Mouse (Mus musculus): ENCODE measurements at regions not wholly inside any gene's neighbourhood (a gene's known extent, or its start where the extent isn't known, plus 50 kb on each side); places are given as distances from the start of the nearest gene placed in this dataset.
A peak's percentile ranks its signal among the peaks of the same experiment; 100 is the strongest.

- no peaks in the 10 kb centered on the region for H3K9me3 ChIP-seq (replicated peaks; ENCODE audit: low read length)
- no peaks in the 10 kb centered on the region for H3K27me3 ChIP-seq (ENCODE audit: insufficient read depth, low read length)
- no peak for ATAC-seq (replicated peaks; ENCODE audit: low FRiP score, low read depth)
- no peak overlapping the region for H3K4me2 ChIP-seq (ENCODE audit: low read length)
- H3K4me3 ChIP-seq (replicated peaks; ENCODE audit: low read depth, low read length) = no peak overlapping the region
- H3K9ac ChIP-seq (ENCODE audit: low read depth, low read length) = no peak overlapping the region
- DNase-seq (ENCODE audit: low spot score) = no peak
- 36% methylated on average over 5 of the region's 5 CpGs for WGBS
- H3K27ac ChIP-seq = no peak overlapping the region
- H3K4me1 ChIP-seq (replicated peaks; ENCODE audit: insufficient read depth, low read length) = 0 out of 2 replicates have a peak, but pooled peaks cover 3% of the 10 kb centered on the region
- H3K36me3 ChIP-seq (ENCODE audit: insufficient read depth, low read length) = no peaks in the 10 kb centered on the region
- no peak for TF ChIP-seq CTCF (IDR thresholded peaks at IDR 0.05; ENCODE audit: low read depth)
Measured at GRCm38 (mm10) chrX:99415701-99416100, 55.4 kb downstream of the Pja1 start.

GRCm38 (mm10) chrX:99410942-99411341, 60.1 kb downstream of the Pja1 start:
- Histone ChIP-seq H3K4me1 (replicated peaks; ENCODE audit: insufficient read depth, low read length) (0 out of 2 replicates have a peak, but pooled peaks cover 3% of the 10 kb centered on the region), H3K4me2 (ENCODE audit: low read length) (no peak overlapping the region), H3K27me3 (ENCODE audit: insufficient read depth, low read length) (no peaks in the 10 kb centered on the region), H3K4me3 (replicated peaks; ENCODE audit: low read depth, low read length) (no peak overlapping the region), H3K9me3 (replicated peaks; ENCODE audit: low read length) (no peaks in the 10 kb centered on the region), H3K36me3 (ENCODE audit: insufficient read depth, low read length) (no peaks in the 10 kb centered on the region), H3K9ac (ENCODE audit: low read depth, low read length) (no peak overlapping the region), H3K27ac (no peak overlapping the region)
- ATAC-seq (replicated peaks; ENCODE audit: low FRiP score, low read depth) (no peak), DNase-seq (ENCODE audit: low spot score) (no peak)
- 56% methylated on average over 3 of the region's 3 CpGs for WGBS
- TF ChIP-seq CTCF (IDR thresholded peaks at IDR 0.05; ENCODE audit: low read depth) = no peak

- H3K4me3 ChIP-seq (replicated peaks; ENCODE audit: low read depth, low read length) = no peak overlapping the region
- TF ChIP-seq CTCF (IDR thresholded peaks at IDR 0.05; ENCODE audit: low read depth) = no peak
- no peaks in the 10 kb centered on the region for H3K27me3 ChIP-seq (ENCODE audit: insufficient read depth, low read length)
- WGBS = 67% methylated on average over 10 of the region's 10 CpGs
- H3K9ac ChIP-seq (ENCODE audit: low read depth, low read length) = no peak overlapping the region
- no peak overlapping the region for H3K4me2 ChIP-seq (ENCODE audit: low read length)
- 0 out of 2 replicates have a peak, but pooled peaks cover 3% of the 10 kb centered on the region for H3K4me1 ChIP-seq (replicated peaks; ENCODE audit: insufficient read depth, low read length)
- no peak for ATAC-seq (replicated peaks; ENCODE audit: low FRiP score, low read depth)
- no peak for DNase-seq (ENCODE audit: low spot score)
- no peaks in the 10 kb centered on the region for H3K36me3 ChIP-seq (ENCODE audit: insufficient read depth, low read length)
- no peak overlapping the region for H3K27ac ChIP-seq
- no peaks in the 10 kb centered on the region for H3K9me3 ChIP-seq (replicated peaks; ENCODE audit: low read length)
Measured at GRCm38 (mm10) chrX:99409858-99410257, 61.2 kb downstream of the Pja1 start.

GRCm38 (mm10) chrX:99409331-99409730, 61.7 kb downstream of the Pja1 start:
- 62% methylated on average over 5 of the region's 5 CpGs for WGBS
- TF ChIP-seq CTCF (IDR thresholded peaks at IDR 0.05; ENCODE audit: low read depth) = no peak
- no peak overlapping the region for H3K4me2 ChIP-seq (ENCODE audit: low read length)
- no peak for DNase-seq (ENCODE audit: low spot score)
- H3K9ac ChIP-seq (ENCODE audit: low read depth, low read length) = no peak overlapping the region
- H3K27me3 ChIP-seq (ENCODE audit: insufficient read depth, low read length) = no peaks in the 10 kb centered on the region
- ATAC-seq (replicated peaks; ENCODE audit: low FRiP score, low read depth) = no peak
- H3K27ac ChIP-seq = no peak overlapping the region
- H3K9me3 ChIP-seq (replicated peaks; ENCODE audit: low read length) = no peaks in the 10 kb centered on the region
- 0 out of 2 replicates have a peak, but pooled peaks cover 3% of the 10 kb centered on the region for H3K4me1 ChIP-seq (replicated peaks; ENCODE audit: insufficient read depth, low read length)
- no peaks in the 10 kb centered on the region for H3K36me3 ChIP-seq (ENCODE audit: insufficient read depth, low read length)
- no peak overlapping the region for H3K4me3 ChIP-seq (replicated peaks; ENCODE audit: low read depth, low read length)

GRCm38 (mm10) chrX:99408804-99409203, 62.3 kb downstream of the Pja1 start:
- no peak for DNase-seq (ENCODE audit: low spot score)
- no peak for ATAC-seq (replicated peaks; ENCODE audit: low FRiP score, low read depth)
- H3K36me3 ChIP-seq (ENCODE audit: insufficient read depth, low read length) = no peaks in the 10 kb centered on the region
- no peak overlapping the region for H3K9ac ChIP-seq (ENCODE audit: low read depth, low read length)
- H3K4me1 ChIP-seq (replicated peaks; ENCODE audit: insufficient read depth, low read length) = 0 out of 2 replicates have a peak, but pooled peaks cover 3% of the 10 kb centered on the region
- H3K9me3 ChIP-seq (replicated peaks; ENCODE audit: low read length) = no peaks in the 10 kb centered on the region
- no peak for TF ChIP-seq CTCF (IDR thresholded peaks at IDR 0.05; ENCODE audit: low read depth)
- no peak overlapping the region for H3K4me3 ChIP-seq (replicated peaks; ENCODE audit: low read depth, low read length)
- H3K27ac ChIP-seq = no peak overlapping the region
- WGBS = 53% methylated on average over 6 of the region's 6 CpGs
- H3K27me3 ChIP-seq (ENCODE audit: insufficient read depth, low read length) = no peaks in the 10 kb centered on the region
- no peak overlapping the region for H3K4me2 ChIP-seq (ENCODE audit: low read length)

- H3K36me3 ChIP-seq (ENCODE audit: insufficient read depth, low read length) = no peaks in the 10 kb centered on the region
- no peaks in the 10 kb centered on the region for H3K9me3 ChIP-seq (replicated peaks; ENCODE audit: low read length)
- no peak overlapping the region for H3K4me3 ChIP-seq (replicated peaks; ENCODE audit: low read depth, low read length)
- 77% methylated on average over 8 of the region's 8 CpGs for WGBS
- DNase-seq (ENCODE audit: low spot score) (no peak), ATAC-seq (replicated peaks; ENCODE audit: low FRiP score, low read depth) (no peak)
- no peaks in the 10 kb centered on the region for H3K4me1 ChIP-seq (replicated peaks; ENCODE audit: insufficient read depth, low read length)
- no peak overlapping the region for H3K9ac ChIP-seq (ENCODE audit: low read depth, low read length)
- no peaks in the 10 kb centered on the region; the same call in 1 of the 2 replicates for H3K27me3 ChIP-seq (ENCODE audit: insufficient read depth, low read length)
- H3K27ac ChIP-seq = no peak overlapping the region
- TF ChIP-seq CTCF (IDR thresholded peaks at IDR 0.05; ENCODE audit: low read depth) = no peak
- H3K4me2 ChIP-seq (ENCODE audit: low read length) = no peak overlapping the region
Measured at GRCm38 (mm10) chrX:99405843-99406242, 65.2 kb downstream of the Pja1 start.

GRCm38 (mm10) chrX:99403521-99404149, 67.4 kb downstream of the Pja1 start:
- no peak overlapping the region for H3K9ac ChIP-seq (ENCODE audit: low read depth, low read length)
- H3K4me3 ChIP-seq (replicated peaks; ENCODE audit: low read depth, low read length) = no peak overlapping the region
- H3K27me3 ChIP-seq (ENCODE audit: insufficient read depth, low read length) = no peaks in the 10 kb centered on the region; the same call in 1 of the 2 replicates
- no peaks in the 10 kb centered on the region for H3K4me1 ChIP-seq (replicated peaks; ENCODE audit: insufficient read depth, low read length)
- peak; percentile 59 for DNase-seq (ENCODE audit: low spot score)
- H3K27ac ChIP-seq = no peak overlapping the region
- ATAC-seq (replicated peaks; ENCODE audit: low FRiP score, low read depth) = peak; percentile 74
- TF ChIP-seq CTCF (IDR thresholded peaks at IDR 0.05; ENCODE audit: low read depth) = no peak
- 59% methylated on average over 6 of the region's 6 CpGs for WGBS
- no peak overlapping the region for H3K4me2 ChIP-seq (ENCODE audit: low read length)
- no peaks in the 10 kb centered on the region for H3K9me3 ChIP-seq (replicated peaks; ENCODE audit: low read length)
- no peaks in the 10 kb centered on the region for H3K36me3 ChIP-seq (ENCODE audit: insufficient read depth, low read length)

Data from kidney, postnatal 0 days (tissue).